Mouse (Mus musculus): Measurements from ENCODE around the gene Ngly1. TPM values are rescaled to one million over a fixed set of nuclear protein-coding genes. Genes with fewer than 3 reads are reported as not detected.

Ngly1 gene
- polyA plus RNA-seq, 1 experiment from 2014 or later = 38.7 TPM

DNA sequence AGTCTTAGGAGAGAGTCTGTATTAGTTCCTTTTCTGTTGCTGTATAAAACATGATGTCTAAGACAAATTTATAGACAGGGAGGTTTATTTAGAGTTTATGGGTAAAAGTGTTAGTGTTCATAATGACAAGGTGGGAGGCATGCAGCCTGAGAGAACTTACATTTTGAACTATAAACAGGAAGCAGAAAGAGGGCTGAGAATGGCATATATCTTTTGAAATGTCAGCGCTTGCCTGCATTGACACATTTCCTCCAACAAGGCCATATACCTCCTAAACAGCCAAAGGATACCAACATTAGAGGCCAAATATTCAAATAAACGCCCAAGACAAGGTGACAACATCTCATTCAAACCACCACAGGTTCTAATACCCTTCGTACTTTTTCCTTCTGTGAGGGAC lies 12.8 kb downstream of the Ngly1 start:
- Histone ChIP-seq H3K27ac (no peak overlapping the region), H3K4me3 (replicated peaks) (no peak overlapping the region), H3K4me2 (no peak overlapping the region), H3K36me3 (peaks cover 7% of the 10 kb centered on the region; the same call in 1 of the 2 replicates), H3K9me3 (no peaks in the 10 kb centered on the region), H3K27me3 (replicated peaks) (no peaks in the 10 kb centered on the region), H3K4me1 (no peaks in the 10 kb centered on the region), H3K9ac (no peak overlapping the region)
- 76% methylated on average over 3 of the region's 3 CpGs for WGBS
- no peak for ATAC-seq (ENCODE audit: insufficient read depth, low FRiP score, low read depth)

DNA sequence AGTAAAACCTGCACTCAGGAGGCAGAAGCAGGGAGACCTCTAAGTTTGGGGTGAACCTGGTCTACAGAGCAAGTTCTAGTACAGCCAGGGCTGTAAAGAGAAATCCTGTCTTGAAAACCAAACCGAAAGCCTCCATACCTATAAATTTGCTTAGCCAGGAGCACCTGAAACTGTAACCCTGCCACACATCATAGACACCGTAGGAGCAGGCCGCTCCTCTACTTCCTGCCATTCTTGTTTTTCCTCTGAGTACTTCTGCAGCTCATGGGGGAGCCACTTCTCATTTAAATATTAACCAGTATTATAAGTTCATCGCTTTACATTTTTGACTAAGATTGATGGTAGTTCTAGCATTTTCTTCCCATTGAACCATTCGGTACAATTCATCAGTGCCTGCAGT lies 17.9 kb downstream of the Ngly1 start:
- no peak for ATAC-seq (ENCODE audit: insufficient read depth, low FRiP score, low read depth)
- Histone ChIP-seq H3K4me2 (no peak overlapping the region), H3K27me3 (replicated peaks) (no peaks in the 10 kb centered on the region), H3K9me3 (no peaks in the 10 kb centered on the region), H3K4me1 (no peaks in the 10 kb centered on the region), H3K9ac (no peak overlapping the region), H3K4me3 (replicated peaks) (no peak overlapping the region), H3K36me3 (peaks cover 9% of the 10 kb centered on the region; the same call in 1 of the 2 replicates), H3K27ac (no peak overlapping the region)
- WGBS = 82% methylated on average over 5 of the region's 5 CpGs

DNA sequence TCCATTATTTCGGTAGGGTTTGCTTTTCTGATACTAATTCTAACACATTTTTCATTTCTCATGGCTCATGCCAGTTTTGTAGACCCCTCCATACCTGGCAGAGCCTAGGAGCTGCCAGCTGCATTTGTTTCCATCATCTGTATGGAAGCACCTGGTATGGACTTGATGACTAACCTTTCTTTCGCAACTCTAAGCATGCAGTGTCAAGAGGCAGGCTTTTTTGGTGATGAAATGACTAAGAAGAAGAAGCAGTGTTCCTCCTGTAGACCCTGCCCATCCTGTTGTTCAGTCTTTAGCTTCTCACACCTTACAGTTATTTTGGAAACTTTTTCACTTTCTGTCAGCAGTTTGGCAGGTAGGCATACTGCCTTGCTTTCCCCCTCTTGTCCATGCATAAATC lies 20.7 kb downstream of the Ngly1 start:
- no peak overlapping the region for H3K27ac ChIP-seq

DNA sequence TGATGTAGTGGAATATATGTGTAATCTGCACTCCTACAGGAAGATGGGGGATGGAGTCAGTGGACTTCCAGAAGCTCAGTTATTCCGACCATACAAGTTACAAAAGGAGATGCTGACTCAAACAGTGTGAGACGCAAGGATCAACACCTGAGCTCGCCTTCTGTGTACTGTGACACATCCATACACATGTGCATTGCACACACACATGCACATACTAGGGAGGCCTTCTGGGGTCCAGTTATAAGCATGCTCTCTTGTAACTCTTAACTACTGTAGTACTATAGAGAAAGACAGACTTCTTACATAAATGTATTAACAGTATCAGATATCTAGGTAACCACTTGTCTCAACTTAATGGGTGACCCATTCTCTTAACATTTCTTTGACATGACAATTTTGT lies 24.6 kb downstream of the Ngly1 start:
- Histone ChIP-seq H3K4me3 (replicated peaks) (no peak overlapping the region), H3K4me2 (no peak overlapping the region), H3K9ac (no peak overlapping the region), H3K4me1 (no peaks in the 10 kb centered on the region), H3K36me3 (peaks cover 10% of the 10 kb centered on the region), H3K27ac (no peak overlapping the region), H3K27me3 (replicated peaks) (no peaks in the 10 kb centered on the region), H3K9me3 (no peaks in the 10 kb centered on the region)
- WGBS = 84% methylated on average over 3 of the region's 3 CpGs
- ATAC-seq (ENCODE audit: insufficient read depth, low FRiP score, low read depth) = no peak

More for the DNA sequence above, 20.7 kb downstream of the Ngly1 start:
- no peak overlapping the region for H3K4me3 ChIP-seq (replicated peaks)
- H3K9me3 ChIP-seq = no peaks in the 10 kb centered on the region
- no peak overlapping the region for H3K9ac ChIP-seq
- H3K4me1 ChIP-seq = no peaks in the 10 kb centered on the region
- ATAC-seq (ENCODE audit: insufficient read depth, low FRiP score, low read depth) = no peak
- no peaks in the 10 kb centered on the region for H3K27me3 ChIP-seq (replicated peaks)
- H3K36me3 ChIP-seq = peaks cover 10% of the 10 kb centered on the region
- 96% methylated on average over 2 of the region's 2 CpGs for WGBS
- H3K4me2 ChIP-seq = no peak overlapping the region

DNA sequence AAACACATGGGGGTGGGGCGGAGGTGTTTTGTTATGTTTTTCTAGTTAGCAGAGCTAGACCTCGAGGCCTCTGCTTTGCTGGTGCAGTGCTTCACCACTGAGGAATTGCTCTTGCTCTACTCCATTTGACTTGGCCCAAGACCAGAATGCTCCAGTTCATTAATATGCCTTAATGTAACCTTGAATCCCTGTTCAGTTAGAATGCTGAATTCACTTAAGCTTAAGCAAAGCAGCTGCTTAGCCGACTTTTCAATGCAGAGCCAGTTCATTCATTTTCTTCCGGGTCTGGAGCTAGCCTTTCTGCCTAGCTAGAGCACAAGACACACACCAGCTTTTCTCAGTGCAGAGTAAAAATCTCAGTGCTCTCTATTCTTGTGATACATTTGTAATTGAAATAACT lies 30.1 kb downstream of the Ngly1 start:
- H3K9me3 ChIP-seq = no peaks in the 10 kb centered on the region
- 63% methylated on average over 4 of the region's 4 CpGs for WGBS
- no peak overlapping the region for H3K4me3 ChIP-seq (replicated peaks)
- no peaks in the 10 kb centered on the region for H3K4me1 ChIP-seq
- H3K4me2 ChIP-seq = no peak overlapping the region
- H3K27ac ChIP-seq = no peak overlapping the region
- H3K36me3 ChIP-seq = no peaks in the 10 kb centered on the region
- no peak for ATAC-seq (ENCODE audit: insufficient read depth, low FRiP score, low read depth)
- H3K9ac ChIP-seq = no peak overlapping the region
- H3K27me3 ChIP-seq (replicated peaks) = no peaks in the 10 kb centered on the region

DNA sequence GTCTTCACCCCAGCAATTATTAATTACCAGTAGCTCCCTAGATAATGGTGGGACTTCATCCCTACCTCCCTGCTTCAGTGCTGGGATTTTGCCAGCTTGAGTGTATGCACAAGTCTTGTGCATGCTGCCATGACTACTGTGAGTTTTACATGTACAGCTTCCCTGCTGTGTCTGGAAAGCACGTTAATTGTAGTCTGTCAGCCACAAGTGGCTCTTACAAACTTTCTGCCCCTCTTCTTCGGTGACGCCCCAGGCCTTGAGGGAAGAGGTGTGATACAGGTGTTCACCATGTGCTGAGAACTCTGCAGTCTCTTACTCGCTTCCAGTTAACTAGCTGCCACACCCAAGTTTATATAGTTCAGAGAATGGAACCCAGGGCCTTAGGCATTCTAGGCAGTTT lies 34.9 kb downstream of the Ngly1 start:
- no peak for ATAC-seq (ENCODE audit: insufficient read depth, low FRiP score, low read depth)
- 87% methylated on average over 4 of the region's 4 CpGs for WGBS

DNA sequence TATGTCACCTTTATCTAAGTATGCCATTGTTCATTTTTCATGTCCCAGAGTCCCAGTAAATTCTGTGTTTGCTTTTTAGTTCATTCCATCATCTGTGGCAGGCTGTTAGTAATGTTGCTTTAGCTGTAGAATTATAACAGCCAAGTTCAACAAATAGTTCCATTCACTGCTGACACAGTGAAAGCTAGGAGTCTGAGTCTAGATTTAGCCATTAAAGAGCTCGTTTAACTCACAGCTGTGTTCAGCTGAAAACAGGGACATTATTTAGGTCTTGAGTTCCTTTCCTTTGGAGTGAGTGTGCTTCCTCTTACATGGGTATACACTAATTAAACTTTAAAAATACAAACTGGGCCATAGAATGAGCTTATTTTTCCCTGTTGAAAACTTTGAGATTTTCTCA lies 43.3 kb downstream of the Ngly1 start:
- H3K9me3 ChIP-seq = no peaks in the 10 kb centered on the region
- H3K9ac ChIP-seq = no peak overlapping the region
- no peaks in the 10 kb centered on the region for H3K4me1 ChIP-seq
- no peaks in the 10 kb centered on the region for H3K27me3 ChIP-seq (replicated peaks)
- 0 out of 2 replicates have a peak, but pooled peaks cover 3% of the 10 kb centered on the region for H3K36me3 ChIP-seq
- H3K4me2 ChIP-seq = no peak overlapping the region
- H3K27ac ChIP-seq = no peak overlapping the region
- WGBS = 17% methylated on average over 1 of the region's 1 CpGs
- no peak for ATAC-seq (ENCODE audit: insufficient read depth, low FRiP score, low read depth)
- no peak overlapping the region for H3K4me3 ChIP-seq (replicated peaks)

More for the DNA sequence above, 34.9 kb downstream of the Ngly1 start:
- H3K36me3 ChIP-seq = no peaks in the 10 kb centered on the region
- H3K9ac ChIP-seq = no peak overlapping the region
- H3K9me3 ChIP-seq = no peaks in the 10 kb centered on the region
- no peaks in the 10 kb centered on the region for H3K27me3 ChIP-seq (replicated peaks)
- no peak overlapping the region for H3K4me2 ChIP-seq
- H3K4me3 ChIP-seq (replicated peaks) = no peak overlapping the region
- H3K27ac ChIP-seq = no peak overlapping the region
- H3K4me1 ChIP-seq = no peaks in the 10 kb centered on the region

DNA sequence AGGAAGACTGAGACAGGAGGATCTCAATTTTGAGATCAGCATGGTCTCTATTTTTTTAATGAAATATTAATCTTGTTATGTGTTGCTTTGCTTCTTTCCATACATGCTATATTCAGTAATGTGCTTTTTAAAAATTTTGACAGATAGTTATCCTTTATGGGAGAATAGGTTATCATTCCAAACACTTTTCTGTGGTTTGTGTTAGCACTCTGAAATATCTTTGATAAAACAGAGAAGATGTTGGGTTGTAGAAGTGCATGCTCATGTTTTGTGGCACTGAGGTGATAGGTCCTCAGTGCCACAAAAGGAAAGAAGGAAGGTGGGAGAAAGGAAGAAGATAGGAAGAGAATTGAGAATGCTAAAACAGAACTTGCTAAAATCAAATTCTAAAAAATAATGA lies 43.9 kb downstream of the Ngly1 start:
- H3K9me3 ChIP-seq = no peaks in the 10 kb centered on the region
- H3K4me3 ChIP-seq (replicated peaks) = no peak overlapping the region
- no peak for ATAC-seq (ENCODE audit: insufficient read depth, low FRiP score, low read depth)
- H3K4me2 ChIP-seq = no peak overlapping the region
- H3K36me3 ChIP-seq = 0 out of 2 replicates have a peak, but pooled peaks cover 3% of the 10 kb centered on the region
- no peak overlapping the region for H3K9ac ChIP-seq
- H3K27me3 ChIP-seq (replicated peaks) = no peaks in the 10 kb centered on the region
- H3K4me1 ChIP-seq = no peaks in the 10 kb centered on the region
- no peak overlapping the region for H3K27ac ChIP-seq

DNA sequence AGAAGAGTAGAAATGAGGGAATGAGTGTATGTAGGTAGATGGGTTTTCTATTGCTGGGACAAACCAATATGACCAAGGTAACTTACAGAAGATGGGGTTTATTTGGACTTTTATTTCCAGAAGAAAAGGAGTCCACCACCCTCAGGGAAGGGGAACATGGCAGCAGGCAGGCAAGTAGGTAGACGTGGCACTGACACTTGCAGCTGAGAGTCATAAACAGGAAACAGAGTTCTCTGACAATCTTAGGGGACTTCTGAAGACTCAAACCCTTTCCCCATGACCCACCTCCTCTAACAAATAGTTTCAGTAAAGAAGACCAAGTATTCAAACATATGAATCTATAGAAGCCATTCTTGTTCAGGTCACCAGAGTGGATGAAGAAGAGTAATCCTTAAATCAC lies 44.8 kb downstream of the Ngly1 start:
- H3K36me3 ChIP-seq = 0 out of 2 replicates have a peak, but pooled peaks cover 3% of the 10 kb centered on the region
- no peak overlapping the region for H3K9ac ChIP-seq
- H3K4me2 ChIP-seq = no peak overlapping the region
- ATAC-seq (ENCODE audit: insufficient read depth, low FRiP score, low read depth) = no peak
- H3K27me3 ChIP-seq (replicated peaks) = no peaks in the 10 kb centered on the region
- WGBS = 94% methylated on average over 1 of the region's 1 CpGs
- H3K9me3 ChIP-seq = no peaks in the 10 kb centered on the region
- H3K4me3 ChIP-seq (replicated peaks) = no peak overlapping the region
- no peak overlapping the region for H3K27ac ChIP-seq
- no peaks in the 10 kb centered on the region for H3K4me1 ChIP-seq

DNA sequence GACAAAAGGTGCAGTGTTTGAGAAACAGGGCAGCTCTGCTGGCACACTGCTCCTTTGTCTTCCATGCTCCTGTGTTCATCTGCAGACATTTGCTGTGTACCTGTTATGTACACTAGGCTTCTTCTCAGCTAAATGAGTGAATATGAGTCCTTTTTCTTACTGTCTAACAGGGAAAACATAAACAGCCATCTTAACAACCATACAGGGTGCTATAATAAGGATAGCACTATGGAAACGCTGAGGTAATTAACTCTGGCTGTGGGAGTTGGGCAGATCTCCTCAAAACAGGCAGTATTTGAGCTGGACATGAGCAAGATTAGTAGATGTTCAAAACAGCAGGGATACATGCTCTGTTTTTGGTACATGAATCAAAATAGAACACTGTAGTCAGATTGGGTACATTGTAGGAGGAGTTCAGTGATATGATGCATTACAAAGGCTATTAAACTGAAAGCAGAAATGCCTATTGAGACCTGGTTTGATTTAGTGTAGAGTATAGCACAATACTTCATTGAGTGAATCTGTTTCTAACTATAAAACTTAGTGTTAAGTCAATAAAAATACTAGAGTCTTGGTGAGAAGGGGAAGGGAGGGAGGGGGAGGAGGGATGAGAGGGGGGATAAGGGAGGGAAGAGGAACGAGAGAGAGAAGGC lies 47.9 kb downstream of the Ngly1 start:
- no peaks in the 10 kb centered on the region for H3K9me3 ChIP-seq
- no peaks in the 10 kb centered on the region for H3K36me3 ChIP-seq
- 67% methylated on average over 2 of the region's 2 CpGs for WGBS
- H3K9ac ChIP-seq = no peak overlapping the region
- no peak overlapping the region for H3K27ac ChIP-seq
- H3K4me3 ChIP-seq (replicated peaks) = no peak overlapping the region
- ATAC-seq (ENCODE audit: insufficient read depth, low FRiP score, low read depth) = no peak
- H3K4me1 ChIP-seq = no peaks in the 10 kb centered on the region
- H3K4me2 ChIP-seq = no peak overlapping the region
- H3K27me3 ChIP-seq (replicated peaks) = no peaks in the 10 kb centered on the region

DNA sequence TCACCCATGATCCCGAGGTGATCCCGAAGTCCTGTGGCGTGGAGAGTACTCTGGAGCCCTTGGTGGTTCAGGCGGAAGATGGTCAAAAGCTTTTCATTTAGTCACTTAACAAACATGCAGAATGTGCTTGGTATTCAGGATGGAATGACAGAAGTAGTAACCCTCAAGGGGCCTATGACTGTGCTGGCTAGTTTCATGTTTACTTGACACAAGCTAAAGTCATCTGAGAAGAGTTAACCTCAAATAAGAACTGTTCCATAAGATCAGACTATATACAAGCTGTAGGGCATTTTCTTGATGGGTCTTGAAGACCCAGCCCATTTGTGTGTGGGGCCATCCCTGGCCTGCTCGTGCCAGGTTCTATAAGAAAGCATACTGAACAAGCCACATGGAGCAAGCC lies 52.7 kb downstream of the Ngly1 start:
- Histone ChIP-seq H3K4me2 (no peak overlapping the region), H3K4me3 (replicated peaks) (no peak overlapping the region), H3K4me1 (no peaks in the 10 kb centered on the region), H3K9ac (no peak overlapping the region), H3K36me3 (no peaks in the 10 kb centered on the region), H3K27me3 (replicated peaks) (no peaks in the 10 kb centered on the region), H3K27ac (no peak overlapping the region), H3K9me3 (no peaks in the 10 kb centered on the region)
- ATAC-seq (ENCODE audit: insufficient read depth, low FRiP score, low read depth) = no peak
- WGBS = 92% methylated on average over 5 of the region's 5 CpGs

DNA sequence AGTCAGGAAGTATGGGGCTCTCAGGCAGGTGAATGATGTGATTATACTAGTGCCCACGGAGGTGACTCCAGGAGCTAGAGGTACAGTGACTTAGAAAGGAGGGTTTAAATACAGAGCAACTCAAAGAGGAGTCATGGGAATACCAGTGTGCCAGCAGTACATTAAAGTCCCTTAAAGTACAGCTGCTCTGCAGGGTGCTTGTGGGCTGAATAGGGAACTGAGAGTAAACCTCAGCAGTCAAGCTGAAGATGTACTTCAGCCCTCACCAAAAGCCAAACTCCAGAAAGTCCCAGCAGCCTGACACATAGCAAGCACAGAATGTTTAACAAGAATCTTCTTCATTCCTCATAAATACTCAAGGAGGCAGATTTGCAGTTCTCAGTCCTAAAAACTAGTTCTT lies 53.6 kb downstream of the Ngly1 start:
- Histone ChIP-seq H3K4me1 (no peaks in the 10 kb centered on the region), H3K9me3 (no peaks in the 10 kb centered on the region), H3K9ac (no peak overlapping the region), H3K4me3 (replicated peaks) (no peak overlapping the region), H3K27me3 (replicated peaks) (no peaks in the 10 kb centered on the region), H3K27ac (no peak overlapping the region), H3K36me3 (no peaks in the 10 kb centered on the region), H3K4me2 (no peak overlapping the region)
- ATAC-seq (ENCODE audit: insufficient read depth, low FRiP score, low read depth) = no peak
- WGBS = 46% methylated on average over 1 of the region's 1 CpGs

DNA sequence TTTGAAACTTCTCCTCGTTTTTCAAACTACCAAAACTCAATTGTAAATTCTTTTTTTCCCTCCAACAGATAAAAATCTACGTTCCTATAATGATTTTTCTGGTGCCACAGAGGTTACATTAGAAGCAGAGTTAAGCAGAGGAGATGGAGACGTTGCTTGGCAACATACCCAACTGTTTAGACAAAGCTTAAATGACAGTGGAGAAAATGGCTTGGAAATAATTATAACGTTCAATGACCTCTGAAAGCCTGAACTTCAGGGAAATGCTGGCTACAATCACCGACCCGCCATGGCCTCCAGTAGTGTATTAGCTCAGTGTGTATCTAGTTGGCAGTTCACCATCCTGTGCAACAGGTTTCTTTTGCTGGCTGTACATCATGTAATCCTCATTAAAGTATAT lies 61.7 kb downstream of the Ngly1 start:
- ATAC-seq (ENCODE audit: insufficient read depth, low FRiP score, low read depth) = no peak
- H3K27me3 ChIP-seq (replicated peaks) = no peaks in the 10 kb centered on the region
- 26% methylated on average over 6 of the region's 6 CpGs for WGBS
- H3K4me1 ChIP-seq = no peaks in the 10 kb centered on the region
- no peak overlapping the region for H3K4me2 ChIP-seq
- no peak overlapping the region for H3K27ac ChIP-seq
- H3K9ac ChIP-seq = no peak overlapping the region
- 0 out of 2 replicates have a peak, but pooled peaks cover 3% of the 10 kb centered on the region for H3K36me3 ChIP-seq
- no peak overlapping the region for H3K4me3 ChIP-seq (replicated peaks)
- no peaks in the 10 kb centered on the region for H3K9me3 ChIP-seq
